Mouse (Mus musculus) cerebellum, adult 11 months (tissue): ENCODE measurements around the gene Upk1b.

Experiments
- DNase-seq: peaks from one replicate; pipeline ENCODE4 v3.0.0; 2022

The Upk1b gene

DNA sequence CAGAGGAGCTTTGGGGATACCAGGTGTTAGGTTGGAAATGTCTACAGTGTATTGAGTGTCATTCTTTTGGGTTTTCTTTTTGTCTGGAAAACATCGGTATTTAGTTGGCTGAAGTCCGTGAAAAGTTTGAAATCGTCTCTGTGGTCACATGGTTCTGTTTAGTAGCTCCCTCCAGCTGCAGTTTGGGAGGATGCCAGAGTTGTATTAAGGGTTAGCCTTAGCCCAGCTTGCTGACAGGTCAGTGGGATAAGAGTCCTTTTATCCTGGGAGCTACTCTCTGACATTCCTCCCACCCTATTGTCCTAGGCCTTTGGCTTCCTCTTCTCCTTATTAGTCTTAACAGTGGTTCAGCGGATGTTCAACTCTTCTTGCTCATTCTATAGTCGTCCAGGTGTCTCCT, 38.2 kb downstream of the Upk1b start:
- DNase-seq = no peak

GRCm38 (mm10) chr16:38760834-38761375, 39.2 kb downstream of the Upk1b start:
- DNase-seq = no peak

GRCm38 (mm10) chr16:38760239-38760638, 39.9 kb downstream of the Upk1b start:
- no peak for DNase-seq

- DNase-seq = no peak
Observed at GRCm38 (mm10) chr16:38758104-38758861, 41.8 kb downstream of the Upk1b start.

DNA sequence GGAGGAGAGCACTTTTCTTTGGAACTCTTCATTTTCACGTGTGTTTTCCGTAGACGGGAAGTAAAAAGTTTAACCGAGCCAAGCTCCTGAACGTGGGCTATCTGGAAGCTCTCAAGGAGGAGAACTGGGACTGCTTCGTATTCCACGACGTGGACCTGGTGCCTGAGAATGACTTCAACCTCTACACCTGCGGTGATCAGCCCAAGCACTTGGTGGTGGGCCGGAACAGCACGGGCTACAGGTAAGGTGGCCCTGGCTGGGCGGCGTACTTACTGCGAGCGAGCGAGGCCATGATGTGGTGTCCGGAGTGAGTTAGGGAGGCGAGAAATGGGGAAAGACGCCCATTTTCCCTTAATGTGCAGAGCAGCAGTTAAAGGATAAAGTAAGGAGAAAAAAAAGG, 42.5 kb downstream of the Upk1b start:
- DNase-seq = no peak

GRCm38 (mm10) chr16:38756572-38756971, 43.6 kb downstream of the Upk1b start:
- no peak for DNase-seq

GRCm38 (mm10) chr16:38756177-38756503, 44.0 kb downstream of the Upk1b start:
- no peak for DNase-seq

GRCm38 (mm10) chr16:38755452-38756176, 44.5 kb downstream of the Upk1b start:
- no peak for DNase-seq

DNA sequence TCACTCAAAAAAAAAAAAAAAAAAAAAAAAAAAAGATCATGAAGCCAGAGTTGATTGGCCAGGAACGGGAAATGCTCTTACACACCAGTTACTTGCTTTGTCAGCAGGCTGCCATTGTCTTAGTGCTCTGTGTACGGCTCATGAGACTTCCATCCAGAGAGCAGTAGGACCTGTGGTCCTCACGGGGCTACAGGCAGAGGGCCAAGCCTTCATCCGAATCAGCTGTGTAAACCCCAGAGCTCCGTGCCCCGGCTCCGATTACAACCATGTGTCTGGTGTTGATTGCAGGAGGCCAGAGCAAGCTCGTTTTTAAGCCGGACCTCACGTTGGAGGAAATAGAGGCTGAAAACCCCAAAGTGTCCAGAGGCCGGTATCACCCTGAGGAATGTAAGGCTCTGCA, 46.5 kb downstream of the Upk1b start:
- DNase-seq = no peak

DNA sequence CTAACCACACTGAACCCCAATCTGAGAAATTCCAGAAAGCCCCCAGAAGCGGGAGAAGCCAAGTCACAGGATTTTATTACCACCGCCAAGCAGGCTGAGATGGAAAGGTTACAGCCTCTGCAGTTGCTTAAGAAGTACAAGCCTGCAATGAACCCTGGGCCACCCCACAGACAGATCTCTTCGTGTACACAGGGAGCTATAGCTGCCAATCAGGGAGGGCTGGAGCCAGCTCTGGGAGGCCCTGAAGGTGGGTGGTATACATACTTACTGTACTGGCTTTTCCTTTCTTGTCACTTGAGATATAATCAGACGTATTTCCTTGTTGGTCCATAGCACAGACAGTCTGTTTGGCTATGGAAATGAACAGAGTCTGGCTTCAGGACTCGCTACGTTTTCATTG, 49.3 kb downstream of the Upk1b start:
- no peak for DNase-seq

DNA sequence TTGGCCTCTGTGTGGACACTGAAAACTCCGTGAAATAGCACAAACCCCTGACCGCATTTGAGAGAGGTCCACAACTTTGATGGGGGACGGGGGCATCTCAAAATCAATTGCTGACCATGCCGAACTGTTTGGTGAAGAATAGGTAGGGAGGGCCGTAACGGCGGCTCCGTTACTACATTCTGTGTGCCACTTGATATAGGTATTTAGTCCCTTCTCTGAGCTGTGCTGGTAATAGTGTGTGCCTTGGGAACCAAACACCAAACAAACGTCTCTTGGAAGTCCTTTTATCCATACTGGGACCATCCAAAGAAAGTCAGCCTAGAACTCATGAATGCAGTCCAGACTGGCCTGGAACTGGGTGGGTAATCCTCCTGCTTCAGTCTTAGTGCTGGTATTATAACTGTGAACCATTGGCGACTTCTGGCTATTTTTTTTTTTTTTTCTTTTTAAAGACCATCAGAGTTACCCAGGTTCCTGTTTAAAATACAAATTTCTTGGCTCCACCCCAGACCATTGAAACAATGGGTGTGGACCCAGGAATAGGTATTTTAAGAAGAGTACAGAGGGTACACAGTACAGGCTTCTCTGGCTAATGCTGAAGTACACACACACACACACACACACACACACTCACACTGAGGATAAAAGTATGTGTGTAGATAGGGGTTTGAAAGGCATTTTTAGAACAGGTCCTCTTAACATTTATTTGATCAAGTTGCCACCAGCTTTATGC, 56.0 kb downstream of the Upk1b start:
- no peak for DNase-seq

- DNase-seq = peak; percentile 10
Observed at GRCm38 (mm10) chr16:38742659-38743131, 57.4 kb downstream of the Upk1b start.

- DNase-seq = peak; percentile 56
Observed at GRCm38 (mm10) chr16:38742113-38742658, 57.9 kb downstream of the Upk1b start, which contains the start of gene B4galt4. TSS of gene B4galt4 (plus strand) at chr16:38742264.

DNA sequence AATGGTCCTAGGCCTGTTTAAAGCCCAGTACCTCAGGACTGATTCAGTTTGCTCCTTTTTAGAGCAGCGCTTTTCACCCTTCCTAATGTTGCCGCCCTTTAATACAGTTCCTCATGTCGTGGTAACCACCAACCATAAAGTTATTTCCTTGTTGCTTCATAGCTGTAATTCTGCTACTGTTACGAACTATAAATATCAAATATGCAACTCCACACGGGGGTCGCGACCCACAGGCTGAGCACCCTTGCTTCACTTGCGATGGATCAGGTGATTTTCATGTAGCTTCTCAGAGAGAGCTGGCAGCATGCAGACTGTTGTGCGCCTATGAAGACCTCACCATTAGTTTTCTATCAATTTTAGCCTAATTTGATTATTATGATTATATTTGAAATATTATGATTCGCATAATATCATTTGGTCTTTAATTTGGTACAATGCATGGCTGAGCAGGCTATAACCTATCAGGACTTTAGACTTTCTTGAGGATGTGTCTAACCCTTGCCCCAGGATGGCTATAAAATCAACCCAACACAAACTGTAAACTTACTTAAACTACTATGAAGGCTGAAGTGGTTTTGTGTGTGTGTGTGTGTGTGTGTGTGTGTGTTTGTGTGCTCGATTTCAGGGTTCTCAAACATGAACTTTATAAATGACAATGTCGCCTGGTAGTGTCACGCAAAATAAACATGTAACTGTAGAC, 58.8 kb downstream of the Upk1b start:
- DNase-seq = no peak

DNA sequence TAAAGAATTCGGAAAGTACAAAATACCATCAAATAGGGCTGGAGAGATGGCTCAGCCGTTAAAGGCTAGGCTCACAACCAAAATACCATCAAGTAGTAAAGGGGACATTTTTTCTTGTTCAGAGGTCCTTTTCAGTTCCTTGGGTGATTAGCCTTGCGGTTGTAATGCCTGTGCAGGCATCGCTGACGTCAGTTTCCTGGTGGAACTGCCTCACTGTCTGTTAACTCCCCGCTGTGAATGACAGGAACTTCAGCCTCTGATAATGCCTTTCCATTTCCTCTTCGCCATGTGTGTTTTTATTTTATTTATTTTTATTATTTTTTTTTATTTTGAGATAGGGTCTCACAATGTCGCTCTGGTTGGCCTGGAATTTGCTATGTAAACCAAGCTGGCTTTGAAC, 69.2 kb downstream of the Upk1b start:
- no peak for DNase-seq

DNA sequence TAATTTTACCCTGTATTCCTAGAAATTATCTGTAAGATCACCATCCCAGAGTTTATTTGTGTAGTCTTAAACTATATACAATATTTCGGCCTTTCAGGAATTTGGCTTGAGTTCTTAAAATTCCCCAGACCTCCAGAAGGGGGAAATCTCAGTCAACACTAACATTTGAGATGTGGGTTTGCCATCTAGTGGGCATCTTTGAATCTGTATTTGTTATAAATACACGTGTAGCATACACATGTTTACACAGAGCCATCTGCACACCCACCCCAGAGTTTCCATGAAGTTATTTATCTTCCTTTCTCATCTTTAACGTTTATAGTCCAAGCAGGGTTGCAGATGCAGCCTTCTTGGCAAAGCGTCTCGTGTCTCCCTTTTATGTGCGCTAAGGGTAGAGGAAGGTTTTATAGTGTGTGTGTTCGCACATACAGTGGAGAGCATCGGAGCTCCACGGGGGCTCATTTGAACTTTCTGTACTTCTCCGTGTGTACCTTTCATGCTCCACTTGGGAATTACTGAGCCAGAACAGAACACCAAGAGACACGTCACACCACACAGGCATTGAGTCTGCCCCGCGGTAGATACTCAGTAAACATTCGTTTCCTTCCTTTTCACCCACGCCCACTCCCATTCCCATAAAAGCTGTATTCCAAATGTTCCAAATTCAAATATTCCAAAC, 70.4 kb downstream of the Upk1b start:
- no peak for DNase-seq

DNA sequence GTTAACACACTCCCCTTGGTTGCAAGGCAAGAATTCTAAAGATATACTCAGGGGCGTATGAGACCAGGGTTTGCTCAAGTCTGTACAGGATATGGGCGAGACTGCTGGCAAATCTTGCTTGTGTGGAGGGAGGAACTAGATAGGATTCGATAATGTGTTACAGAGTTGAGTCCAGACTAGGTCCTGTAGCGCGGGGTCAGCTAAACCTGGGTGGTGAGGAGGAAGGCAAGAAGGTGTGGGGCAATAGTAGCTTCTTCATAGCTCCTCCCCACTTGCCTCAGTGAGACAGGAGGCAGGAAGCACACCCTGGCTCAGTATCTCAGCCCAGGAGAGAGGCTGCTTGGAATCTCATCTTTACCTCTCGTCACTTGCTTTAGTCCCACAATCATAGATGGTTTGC, 71.0 kb downstream of the Upk1b start:
- no peak for DNase-seq

- DNase-seq = no peak
Observed at GRCm38 (mm10) chr16:38728576-38729132, 71.5 kb downstream of the Upk1b start.

GRCm38 (mm10) chr16:38724974-38725373, 75.2 kb downstream of the Upk1b start:
- no peak for DNase-seq

GRCm38 (mm10) chr16:38724256-38724655, 75.9 kb downstream of the Upk1b start:
- no peak for DNase-seq
